Mouse (Mus musculus) lung, adult 2 months (tissue): ENCODE data around the gene Pcdh15.

Experiments
- CTCF ChIP-seq: fragments of 200-500 bp; IDR thresholded peaks from 2 replicates; pipeline ENCODE4 v1.5.1; 2011; ENCODE audit warnings: mild to moderate bottlenecking, low read length, control low read depth; ENCODE audit not compliant: insufficient read depth
- POLR2A ChIP-seq: fragments of 200-500 bp; IDR thresholded peaks from 2 replicates; pipeline ENCODE4 v1.6.1; 2011; ENCODE audit warnings: low read depth, mild to moderate bottlenecking, control low read depth, low read length, borderline replicate concordance; ENCODE audit errors: extremely low read depth

DNA sequence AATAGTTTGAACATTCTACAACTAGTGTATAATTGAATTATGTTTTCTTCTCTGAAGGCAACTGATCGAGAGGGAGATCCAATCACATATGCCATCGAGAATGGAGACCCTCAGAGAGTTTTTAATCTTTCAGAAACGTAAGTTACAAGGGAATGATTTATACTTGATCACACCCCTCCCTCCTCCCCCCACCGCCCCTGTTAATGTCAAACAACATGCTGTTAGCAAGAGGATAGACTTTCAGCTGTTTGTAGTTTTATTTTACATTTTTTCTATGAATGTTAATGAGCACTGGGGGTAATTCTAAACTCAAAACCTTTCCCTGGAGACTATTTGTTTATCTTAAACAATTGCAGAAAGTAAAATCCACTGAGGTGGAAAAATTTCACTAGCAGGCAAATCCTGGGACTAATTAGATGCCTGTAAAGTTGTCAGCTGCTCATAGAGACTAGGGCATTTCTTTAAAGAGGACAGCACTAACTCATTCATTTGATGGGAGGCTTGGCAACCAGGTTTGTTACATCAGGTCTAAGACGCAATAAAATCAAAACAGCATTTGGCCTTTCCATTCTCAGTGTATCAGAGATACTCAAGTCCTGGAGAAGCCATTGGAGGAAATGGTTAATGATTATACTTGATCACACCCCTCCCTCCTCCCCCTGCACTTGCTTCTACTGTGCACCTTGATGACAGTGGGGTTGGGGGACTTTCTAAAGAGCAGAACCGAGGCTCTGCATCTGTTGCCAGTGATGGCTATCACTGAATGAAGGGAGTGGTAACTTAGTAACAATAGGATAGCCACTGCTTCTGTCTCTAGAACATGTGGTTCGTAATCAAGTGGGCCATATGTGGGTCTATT, 1280.4 kb downstream of the Pcdh15 start:
- TF ChIP-seq CTCF (no peak), POLR2A (no peak)
